Mouse (Mus musculus) left cerebral cortex, adult 18-20 months (tissue): Measurements from ENCODE around the gene Casq1. TPM values are rescaled to one million over a fixed set of nuclear protein-coding genes. Genes with fewer than 3 reads are reported as not detected.

Experiments used
- DNase-seq, 2 experiments: peaks; one replicate each; pipeline ENCODE4 v3.0.0; 2021 to 2022; ENCODE audit warnings: low spot score in 2 of 2, mixed read lengths in 1 of 2
- total RNA-seq, 2 experiments: library from RNA; stranded (reverse); gene quantifications; 2 replicates each; pipeline ENCODE4 v1.2.3; 2021

The Casq1 gene
- total RNA-seq, 2 experiments from 2014 or later = 0.63 TPM; not detected in 1

DNA sequence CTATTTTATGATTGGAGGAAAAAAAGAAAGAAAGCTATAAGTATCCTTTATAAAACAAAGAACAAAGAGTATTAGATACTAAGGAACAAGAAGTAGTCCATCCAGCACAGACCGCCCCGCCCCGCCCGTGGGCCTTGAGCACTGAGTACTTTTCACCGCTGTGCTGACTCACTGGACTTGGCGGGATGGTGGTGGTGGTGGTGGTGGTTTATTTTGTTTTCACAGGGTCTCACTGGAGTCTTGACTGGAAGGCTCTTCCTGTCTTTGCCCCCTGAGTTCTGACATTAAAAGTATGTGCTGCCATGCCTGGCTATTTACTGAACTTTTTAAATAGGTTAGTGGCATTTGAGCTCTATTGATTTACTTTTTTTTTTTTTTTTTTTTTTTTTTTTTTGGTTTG lies 36.6 kb downstream of the Casq1 start:
- DNase-seq = no peak

GRCm38 (mm10) chr1:172181777-172182176 lies 37.9 kb downstream of the Casq1 start:
- no peak for DNase-seq

GRCm38 (mm10) chr1:172180881-172181280 lies 38.8 kb downstream of the Casq1 start:
- no peak for DNase-seq

GRCm38 (mm10) chr1:172179102-172179501 lies 40.6 kb downstream of the Casq1 start:
- no peak for DNase-seq

DNA sequence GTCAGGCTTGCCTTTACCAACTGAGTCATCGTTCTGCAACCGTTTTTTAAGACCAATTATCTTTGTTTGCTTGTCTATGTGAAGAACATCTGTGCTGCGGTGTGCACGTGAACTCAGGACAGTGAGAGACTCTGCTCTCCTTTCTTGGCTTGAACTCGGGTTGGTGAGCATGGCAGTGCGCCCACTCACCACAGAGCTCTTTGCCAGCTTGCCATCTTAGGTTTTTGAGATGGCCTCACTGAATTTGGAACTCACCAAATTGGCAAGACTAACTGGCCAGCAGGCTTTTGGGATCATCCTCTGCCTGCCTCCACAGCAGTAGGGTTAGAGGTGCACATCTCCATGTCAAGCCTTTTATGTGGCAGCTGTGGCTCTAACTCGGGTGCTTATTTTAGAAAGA lies 41.9 kb downstream of the Casq1 start:
- no peak for DNase-seq

GRCm38 (mm10) chr1:172173181-172173580 lies 46.5 kb downstream of the Casq1 start:
- DNase-seq = no peak

DNA sequence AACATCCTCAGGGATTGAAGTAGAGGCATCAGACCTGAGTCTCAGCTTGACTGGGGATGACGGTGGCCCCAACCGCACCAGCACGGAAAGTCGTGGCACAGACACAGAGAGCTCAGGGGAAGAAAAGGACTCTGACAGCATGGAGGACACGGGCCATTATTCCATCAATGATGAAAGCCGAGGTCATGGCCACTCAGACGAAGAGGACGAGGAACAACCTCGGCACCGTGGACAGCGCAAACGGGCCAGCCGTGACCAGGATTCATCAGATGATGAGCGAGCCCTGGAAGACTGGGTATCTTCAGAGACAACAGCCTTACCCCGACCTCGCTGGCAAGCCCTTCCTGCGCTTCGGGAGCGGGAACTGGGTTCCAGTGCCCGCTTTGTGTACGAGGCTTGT lies 47.3 kb downstream of the Casq1 start:
- no peak for DNase-seq

DNA sequence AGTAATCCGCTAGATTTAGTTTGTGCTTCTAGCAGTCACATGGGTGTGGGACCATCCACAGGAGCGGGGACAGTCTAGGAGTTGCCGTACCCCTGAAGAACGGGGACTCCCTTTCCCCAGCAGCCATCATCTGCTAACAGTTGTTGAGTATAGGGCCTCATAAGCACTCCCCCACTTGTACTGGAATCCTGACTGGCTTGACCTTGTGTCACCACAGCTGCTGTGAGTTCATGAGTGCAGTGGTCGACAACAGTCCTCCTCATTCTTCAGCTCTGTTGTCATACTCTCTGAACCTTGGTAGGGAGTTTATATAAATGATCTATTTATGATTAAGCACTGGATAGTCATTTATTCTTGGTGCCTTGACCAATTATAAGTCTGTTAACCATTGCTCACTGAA lies 49.9 kb downstream of the Casq1 start:
- DNase-seq = no peak

- no peak for DNase-seq
Observed at GRCm38 (mm10) chr1:172167911-172168310, 51.8 kb downstream of the Casq1 start.

GRCm38 (mm10) chr1:172162959-172163358 lies 56.7 kb downstream of the Casq1 start:
- DNase-seq = no peak

DNA sequence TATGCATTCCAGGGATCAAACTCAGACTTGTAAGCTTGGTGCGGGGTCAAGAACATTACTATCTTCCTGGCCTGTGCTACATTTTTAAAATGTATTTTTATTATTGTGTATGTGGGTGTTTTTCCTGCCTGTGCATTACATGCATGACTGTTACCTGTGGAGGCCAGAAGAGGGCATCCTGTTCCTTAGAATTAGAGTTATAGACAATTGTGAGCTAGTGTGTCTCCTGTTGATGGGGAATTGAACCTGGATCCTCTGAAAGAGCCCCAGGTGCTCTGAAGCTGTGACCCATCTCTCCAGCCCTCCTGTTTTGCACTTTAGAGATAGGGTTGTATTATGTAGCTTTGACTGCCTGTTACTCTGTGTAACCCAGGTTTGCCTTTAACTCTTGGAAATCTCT lies 57.7 kb downstream of the Casq1 start:
- DNase-seq = peak; percentile 21 to 38

DNA sequence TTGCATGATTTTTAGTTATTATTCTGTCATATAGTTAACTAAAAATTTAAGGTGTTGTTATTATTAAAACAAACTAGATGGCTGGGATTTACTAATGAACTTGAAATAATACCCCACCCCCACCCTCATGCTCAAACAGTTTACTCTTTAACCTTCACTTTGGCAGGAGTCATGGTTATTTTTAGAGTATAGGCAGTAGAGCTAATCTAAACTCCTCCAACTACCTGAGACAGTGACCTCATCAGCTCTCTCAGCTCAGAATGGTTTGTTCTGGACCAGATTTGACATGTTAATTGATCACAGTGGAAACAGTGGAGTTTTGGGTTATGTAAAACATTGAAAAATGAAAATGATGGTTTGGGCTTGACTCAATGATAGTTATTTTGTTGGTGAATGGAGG lies 59.2 kb downstream of the Casq1 start:
- DNase-seq = no peak

DNA sequence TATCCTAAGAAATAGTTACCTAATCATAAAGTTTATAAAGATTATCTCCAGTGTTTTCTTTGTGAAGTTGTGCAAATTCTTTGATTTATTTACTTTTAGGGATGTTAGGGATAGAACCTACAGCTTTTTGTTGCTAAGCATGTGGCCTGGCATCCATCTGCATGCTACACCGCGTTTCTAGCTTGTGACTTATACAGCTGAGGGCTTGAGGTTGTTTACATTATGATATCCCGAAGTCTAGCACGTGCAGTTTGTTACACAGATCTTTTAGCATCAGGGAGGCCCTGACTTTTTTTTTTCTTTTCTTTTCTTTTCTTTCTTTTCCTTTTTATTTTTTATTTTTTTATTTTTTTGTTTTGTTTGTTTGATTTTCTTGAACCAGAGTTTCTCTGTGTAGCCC lies 59.7 kb downstream of the Casq1 start:
- no peak for DNase-seq

Other genes with a start within 250 kb of the Casq1 start
- gene Vangl2, start 191.4 kb downstream of the Casq1 start, total RNA-seq = 10 to 100 TPM; 10.2 to 13.7 TPM
- under 1 TPM; 0.28 to 0.40 TPM for gene Nhlh1, start 162.3 kb downstream of the Casq1 start, total RNA-seq
- gene Copa, start 137.3 kb downstream of the Casq1 start, total RNA-seq = 100 to 1,000 TPM; 147 to 151 TPM
- 10 to 100 TPM; 56.6 to 59.3 TPM for gene Ncstn, start 137.1 kb downstream of the Casq1 start, total RNA-seq
- 10 to 100 TPM; 87.3 to 87.5 TPM for gene Pex19, start 93.1 kb downstream of the Casq1 start, total RNA-seq
- gene Dcaf8, start 71.8 kb downstream of the Casq1 start, total RNA-seq = 100 to 1,000 TPM; 117 TPM
- 100 to 1,000 TPM; 412 to 456 TPM for gene Pea15a, start 13.1 kb downstream of the Casq1 start, total RNA-seq
- not detected for gene Atp1a4, start 38.5 kb upstream of the Casq1 start, total RNA-seq
- 100 to 1,000 TPM; 278 to 283 TPM for gene Igsf8, start 41.8 kb upstream of the Casq1 start, total RNA-seq
- gene Atp1a2, start 78.2 kb upstream of the Casq1 start, total RNA-seq = 100 to 1,000 TPM; 588 to 687 TPM
- 100 to 1,000 TPM; 132 to 133 TPM for gene Kcnj9, start 109.5 kb upstream of the Casq1 start, total RNA-seq
- gene Kcnj10, start 121.3 kb upstream of the Casq1 start, total RNA-seq = 10 to 100 TPM; 67.5 to 87.1 TPM
- gene Pigm, start 156.7 kb upstream of the Casq1 start, total RNA-seq = 1 to 10 TPM; 7.9 to 8.6 TPM